Mouse (Mus musculus): Measurements from ENCODE around the gene Mad2l1bp. TPM values are rescaled to one million over a fixed set of nuclear protein-coding genes. Genes with fewer than 3 reads are reported as not detected.

Gene Mad2l1bp
- polyA plus RNA-seq (2014; fragmentation: Illumina TruSeq; extraction: RNeasy Lipid Tissue Mini Kit (QIAGEN cat#74804); ENCODE audit: low read depth, low replicate concordance): 1.2 TPM

DNA sequence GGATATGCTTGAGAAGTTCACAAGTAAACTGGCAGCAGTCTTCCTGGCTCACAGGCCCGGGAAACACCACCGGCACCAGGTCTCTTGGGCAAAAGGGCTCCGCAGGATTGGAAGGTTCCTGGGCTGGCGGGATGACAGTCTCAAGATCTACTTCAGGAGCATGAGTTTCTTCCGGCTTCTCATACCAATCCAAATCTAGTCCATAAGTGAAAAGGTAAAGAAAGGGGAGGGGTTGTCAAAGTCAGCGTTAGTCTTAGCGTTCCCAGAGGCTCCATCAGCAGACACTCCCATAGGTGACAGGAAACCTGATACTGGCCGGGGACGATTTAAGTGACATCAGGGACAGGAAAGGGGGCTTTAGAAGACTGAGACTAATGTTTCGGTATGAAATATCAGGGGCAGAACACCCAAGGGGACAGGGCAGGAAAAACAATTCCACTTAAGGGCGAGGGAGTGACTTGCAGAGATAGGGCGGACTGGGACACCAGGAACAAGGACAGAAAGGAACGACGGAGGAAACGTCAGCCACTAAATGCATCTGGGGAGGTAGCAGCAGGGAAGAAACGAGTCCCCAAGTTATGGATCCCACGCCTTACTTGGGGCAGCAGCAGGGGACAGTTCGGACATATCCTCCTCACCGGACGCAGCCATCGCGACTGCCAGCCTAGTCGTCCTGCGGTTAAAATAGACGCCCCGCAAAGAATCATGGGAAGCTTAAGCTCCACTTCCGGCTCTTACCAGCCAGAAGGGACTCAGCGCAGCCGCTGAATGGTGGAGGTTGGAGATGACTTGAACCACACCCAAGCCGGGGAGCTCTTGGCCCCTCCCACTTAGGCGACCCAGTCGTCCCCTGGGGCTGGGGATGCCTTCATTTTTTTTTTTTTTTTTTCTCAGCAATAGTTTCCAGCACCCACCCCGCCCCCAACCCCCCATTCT is at the start of gene Mad2l1bp:
TSS of gene Mad2l1bp (minus strand) at position 707 of the 936 bp plus-strand sequence.

GRCm38 (mm10) chr17:46202421-46203071 is 49.2 kb upstream of the Mad2l1bp start, which contains the start of the genes Polh and Xpo5:
Gene Polh (minus strand): TSS chr17:46202645.
Gene Xpo5 (plus strand): TSS chr17:46202782.

GRCm38 (mm10) chr17:46160686-46161085 is 7.3 kb upstream of the Mad2l1bp start, which contains the start of gene Gtpbp2:
Gene Gtpbp2 (plus strand): TSS chr17:46161032.

DNA sequence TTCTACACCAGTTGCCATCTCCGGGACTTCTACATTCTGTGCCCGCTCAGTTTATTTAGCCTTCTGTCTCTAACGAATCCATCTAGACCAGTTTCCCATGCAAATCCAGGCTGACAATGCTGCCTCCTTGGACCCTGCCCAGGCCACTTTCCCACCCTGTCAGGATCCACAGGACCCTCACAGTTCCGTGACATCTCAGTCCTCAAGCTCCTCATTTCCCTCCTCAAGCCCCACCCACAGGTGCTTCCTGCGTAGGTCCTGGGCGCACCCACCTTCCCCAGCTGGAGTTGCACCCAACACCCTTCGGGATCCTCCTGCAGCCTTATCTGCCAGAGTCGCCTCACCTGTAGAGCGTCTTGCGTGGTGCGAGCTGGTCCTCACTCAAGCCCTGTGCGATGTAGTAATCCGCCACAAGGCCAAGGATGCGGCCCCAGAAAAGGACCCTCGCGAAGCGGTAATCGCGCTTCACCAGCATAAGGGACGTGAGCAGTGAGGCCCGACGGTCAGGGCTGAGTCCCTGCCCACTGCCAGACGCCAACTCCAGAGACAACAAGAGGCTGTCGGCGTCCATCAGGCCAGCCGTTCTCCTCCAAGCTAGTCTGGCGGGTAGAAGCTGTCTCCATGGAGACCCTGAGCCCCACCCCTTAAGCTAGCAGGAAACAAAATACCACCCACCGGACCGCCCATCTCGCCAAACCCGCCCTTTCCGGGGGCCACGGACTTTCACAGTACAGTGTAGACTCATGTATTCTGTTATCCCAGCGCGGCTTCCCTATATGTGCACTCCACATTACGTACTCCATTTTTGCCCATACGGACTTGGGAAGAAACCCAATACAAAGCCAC is 9.6 kb downstream of the Mad2l1bp start, which contains the start of gene Rsph9:
TSS of gene Rsph9 (minus strand) at position 639 of the 846 bp plus-strand sequence.

DNA sequence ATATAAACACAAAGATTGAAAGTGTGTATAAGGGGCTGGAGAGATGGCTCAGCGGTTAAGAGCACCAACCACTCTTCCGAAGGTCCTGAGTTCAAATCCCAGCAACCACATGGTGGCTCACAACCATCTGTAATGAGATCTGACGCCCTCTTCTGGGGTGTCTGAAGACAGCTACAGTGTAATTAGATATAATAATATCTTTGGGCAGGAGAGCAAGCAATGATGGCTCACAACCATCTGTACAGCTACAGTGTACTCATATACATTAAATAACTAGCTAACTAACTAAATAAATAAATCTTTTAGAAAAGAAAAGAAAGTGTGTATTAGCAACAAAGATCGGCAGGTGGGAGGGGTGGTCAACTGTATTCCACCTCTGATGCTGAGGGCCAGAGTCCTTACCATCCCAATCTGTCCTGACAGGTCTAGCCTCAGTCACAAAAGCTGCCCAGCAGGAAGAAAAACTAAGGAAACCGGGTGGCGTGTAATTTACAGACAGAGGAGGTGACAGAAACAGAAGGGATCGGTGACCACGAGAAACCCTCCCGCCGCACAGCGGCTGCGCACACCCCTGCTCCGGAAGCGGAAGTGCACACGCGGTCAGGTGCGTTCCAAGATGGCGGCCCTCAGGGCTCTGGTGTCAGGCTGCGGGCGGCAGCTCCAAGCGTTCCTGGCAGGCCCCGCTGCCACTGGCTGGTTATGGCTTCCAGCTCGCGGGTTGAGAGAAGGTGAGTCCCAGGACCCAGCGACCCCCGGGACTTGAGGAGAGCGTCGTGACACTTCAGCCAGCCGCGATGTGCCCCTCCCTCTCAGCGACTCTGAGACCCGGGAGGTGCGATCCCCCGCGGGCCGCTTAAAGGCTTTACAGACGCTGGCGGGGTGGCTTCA is 42.7 kb downstream of the Mad2l1bp start, which contains the start of gene Mrps18a:
TSS of gene Mrps18a (plus strand) at position 585 of the 888 bp plus-strand sequence.

Other genes with a start within 250 kb of the Mad2l1bp start
- gene Vegfa, start 121.2 kb downstream of the Mad2l1bp start, polyA plus RNA-seq (2014; fragmentation: Illumina TruSeq; extraction: RNeasy Lipid Tissue Mini Kit (QIAGEN cat#74804); ENCODE audit: low read depth, low replicate concordance): 57.9 TPM
- 25.4 TPM for gene Mrps18a, start 42.6 kb downstream of the Mad2l1bp start, polyA plus RNA-seq (2014; fragmentation: Illumina TruSeq; extraction: RNeasy Lipid Tissue Mini Kit (QIAGEN cat#74804); ENCODE audit: low read depth, low replicate concordance)
- 2.5 TPM for gene Rsph9, start 9.3 kb downstream of the Mad2l1bp start, polyA plus RNA-seq (2014; fragmentation: Illumina TruSeq; extraction: RNeasy Lipid Tissue Mini Kit (QIAGEN cat#74804); ENCODE audit: low read depth, low replicate concordance)
- 2.3 TPM for gene Gtpbp2, start 7.5 kb upstream of the Mad2l1bp start, polyA plus RNA-seq (2014; fragmentation: Illumina TruSeq; extraction: RNeasy Lipid Tissue Mini Kit (QIAGEN cat#74804); ENCODE audit: low read depth, low replicate concordance)
- 5.7 TPM for gene Polh, start 49.1 kb upstream of the Mad2l1bp start, polyA plus RNA-seq (2014; fragmentation: Illumina TruSeq; extraction: RNeasy Lipid Tissue Mini Kit (QIAGEN cat#74804); ENCODE audit: low read depth, low replicate concordance)
- 14.3 TPM for gene Xpo5, start 49.2 kb upstream of the Mad2l1bp start, polyA plus RNA-seq (2014; fragmentation: Illumina TruSeq; extraction: RNeasy Lipid Tissue Mini Kit (QIAGEN cat#74804); ENCODE audit: low read depth, low replicate concordance)
- gene Polr1c, start 94.5 kb upstream of the Mad2l1bp start, polyA plus RNA-seq (2014; fragmentation: Illumina TruSeq; extraction: RNeasy Lipid Tissue Mini Kit (QIAGEN cat#74804); ENCODE audit: low read depth, low replicate concordance): 4.5 TPM
- 1.7 TPM for gene Yipf3, start 94.5 kb upstream of the Mad2l1bp start, polyA plus RNA-seq (2014; fragmentation: Illumina TruSeq; extraction: RNeasy Lipid Tissue Mini Kit (QIAGEN cat#74804); ENCODE audit: low read depth, low replicate concordance)
- not detected for gene Lrrc73, start 100.0 kb upstream of the Mad2l1bp start, polyA plus RNA-seq (2014; fragmentation: Illumina TruSeq; extraction: RNeasy Lipid Tissue Mini Kit (QIAGEN cat#74804); ENCODE audit: low read depth, low replicate concordance)
- not detected for gene Tjap1, start 129.5 kb upstream of the Mad2l1bp start, polyA plus RNA-seq (2014; fragmentation: Illumina TruSeq; extraction: RNeasy Lipid Tissue Mini Kit (QIAGEN cat#74804); ENCODE audit: low read depth, low replicate concordance)
- gene Dlk2, start 143.9 kb upstream of the Mad2l1bp start, polyA plus RNA-seq (2014; fragmentation: Illumina TruSeq; extraction: RNeasy Lipid Tissue Mini Kit (QIAGEN cat#74804); ENCODE audit: low read depth, low replicate concordance): not detected
- 0.36 TPM for gene Abcc10, start 174.8 kb upstream of the Mad2l1bp start, polyA plus RNA-seq (2014; fragmentation: Illumina TruSeq; extraction: RNeasy Lipid Tissue Mini Kit (QIAGEN cat#74804); ENCODE audit: low read depth, low replicate concordance)
- 54.2 TPM for gene Zfp318, start 230.2 kb upstream of the Mad2l1bp start, polyA plus RNA-seq (2014; fragmentation: Illumina TruSeq; extraction: RNeasy Lipid Tissue Mini Kit (QIAGEN cat#74804); ENCODE audit: low read depth, low replicate concordance)

All from kidney, adult 10 weeks (tissue).